Mouse (Mus musculus) erythroblast, embryonic 14.5 days (primary cell): Measurements from ENCODE around the gene Acly. TPM values are rescaled to one million over a fixed set of nuclear protein-coding genes. Genes with fewer than 3 reads are reported as not detected.

Experiments
- H3K27me3 ChIP-seq: 2 replicates; pipeline ENCODE4 v1.6.1; 2012; ENCODE audit warnings: inconsistent platforms; ENCODE audit not compliant: control insufficient read depth
- H3K36me3 ChIP-seq: 2 replicates; pipeline ENCODE4 v1.6.1; 2012; ENCODE audit warnings: mild to moderate bottlenecking, inconsistent platforms; ENCODE audit not compliant: control insufficient read depth
- H3K4me1 ChIP-seq: 2 replicates; pipeline ENCODE4 v1.6.1; 2012; ENCODE audit warnings: inconsistent platforms; ENCODE audit not compliant: control insufficient read depth
- H3K4me3 ChIP-seq: replicated peaks from 2 replicates; pipeline ENCODE3; 2012; ENCODE audit warnings: moderate library complexity, mild to moderate bottlenecking, inconsistent platforms
- H3K9me3 ChIP-seq: 2 replicates; pipeline ENCODE4 v1.6.1; 2012; ENCODE audit warnings: low read length, inconsistent platforms, mixed read lengths; ENCODE audit not compliant: control insufficient read depth
- GATA1 ChIP-seq: IDR thresholded peaks from 2 replicates; pipeline ENCODE4 v1.6.1; 2012; ENCODE audit warnings: low read length, inconsistent platforms, mixed read lengths
- TAL1 ChIP-seq: IDR thresholded peaks from 3 replicates; pipeline ENCODE4 v1.6.1; 2012; ENCODE audit warnings: low read length, inconsistent platforms, mixed read lengths
- polyA plus RNA-seq: library from polyadenylated mRNA; stranded (reverse); fragments of >175 nt; gene quantifications from 2 replicates; pipeline ENCODE4 v1.2.3, GENCODE M21; 2012

Acly gene
- polyA plus RNA-seq, 1 experiment, result 0.46 TPM

DNA sequence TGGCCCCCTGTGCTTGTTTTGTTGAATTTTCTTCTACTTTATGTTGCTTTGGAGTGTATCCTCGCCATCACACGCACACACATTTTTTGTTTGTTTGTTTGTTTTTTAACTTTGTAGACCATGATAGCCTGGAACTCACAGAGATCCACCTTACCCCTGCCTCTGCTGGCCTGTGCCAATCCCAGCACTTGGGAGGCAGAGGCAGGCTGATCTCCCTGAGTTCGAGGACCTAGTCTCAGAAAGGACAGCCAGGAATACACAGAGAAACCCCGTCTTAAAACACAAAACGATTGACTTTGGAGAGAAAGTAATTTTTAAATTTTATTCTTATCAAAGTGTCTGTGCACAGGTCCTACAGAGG, 54.9 kb downstream of the Acly start:
- no peaks in the 10 kb centered on the region for H3K9me3 ChIP-seq
- H3K27me3 ChIP-seq, result no peaks in the 10 kb centered on the region
- H3K4me1 ChIP-seq, result peaks cover 35% of the 10 kb centered on the region
- H3K4me3 ChIP-seq, result peak overlapping the region; percentile 79
- TF ChIP-seq GATA1, result no peak
- no peak for TF ChIP-seq TAL1
- H3K36me3 ChIP-seq, result peaks cover 31% of the 10 kb centered on the region

- TF ChIP-seq TAL1, result no peak
- TF ChIP-seq GATA1, result no peak
- Histone ChIP-seq H3K27me3 (no peaks in the 10 kb centered on the region), H3K4me1 (peaks cover 35% of the 10 kb centered on the region), H3K4me3 (peak within 1 kb of the TSS; percentile 79), H3K36me3 (peaks cover 31% of the 10 kb centered on the region), H3K9me3 (no peaks in the 10 kb centered on the region)
These were observed 55.4 kb downstream of the Acly start, which contains the start of gene Klhl11 for GRCm38 (mm10) chr11:100472197-100472934. Gene Klhl11 (minus strand): TSS chr11:100472741.

- peaks cover 32% of the 10 kb centered on the region for H3K36me3 ChIP-seq
- no peaks in the 10 kb centered on the region for H3K9me3 ChIP-seq
- no peaks in the 10 kb centered on the region for H3K27me3 ChIP-seq
- peaks cover 39% of the 10 kb centered on the region for H3K4me1 ChIP-seq
- TF ChIP-seq TAL1 (no peak), GATA1 (no peak)
- peak overlapping the region; percentile 79 for H3K4me3 ChIP-seq
These were observed 56.2 kb downstream of the Acly start for GRCm38 (mm10) chr11:100471352-100472196.

GRCm38 (mm10) chr11:100465833-100466232, 62.0 kb downstream of the Acly start:
- Histone ChIP-seq H3K4me1 (peaks cover 29% of the 10 kb centered on the region), H3K4me3 (no peak overlapping the region), H3K27me3 (no peaks in the 10 kb centered on the region), H3K36me3 (peaks cover 54% of the 10 kb centered on the region), H3K9me3 (no peaks in the 10 kb centered on the region)
- no peak for TF ChIP-seq TAL1
- no peak for TF ChIP-seq GATA1

DNA sequence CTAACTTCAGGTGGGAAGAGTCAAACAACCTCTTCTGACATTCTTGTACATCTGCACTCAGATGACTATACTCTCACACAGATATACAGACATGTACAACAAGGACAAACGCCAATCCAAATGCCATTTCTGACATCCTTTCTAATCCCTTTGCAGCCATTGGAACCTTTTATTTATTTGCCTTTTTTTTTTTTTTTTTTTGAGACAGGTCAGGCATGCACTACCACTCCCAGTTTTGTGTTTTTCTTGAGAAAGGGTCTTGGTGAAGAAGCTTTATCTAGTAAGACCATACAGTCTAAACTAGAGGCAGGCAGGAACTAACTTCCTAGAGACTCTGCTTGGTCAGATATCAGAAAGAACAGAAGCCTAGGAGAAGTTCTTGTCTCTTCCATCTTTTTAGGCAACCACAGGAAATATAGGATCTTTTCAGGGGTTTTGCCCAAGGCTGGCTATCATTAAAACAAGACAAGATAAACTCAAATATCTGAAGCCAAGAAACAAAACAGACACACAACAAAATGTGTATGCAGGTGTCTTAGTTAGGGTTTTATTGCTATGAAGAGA, 62.5 kb downstream of the Acly start:
- no peak for TF ChIP-seq TAL1
- no peak for TF ChIP-seq GATA1
- Histone ChIP-seq H3K9me3 (no peaks in the 10 kb centered on the region), H3K36me3 (peaks cover 57% of the 10 kb centered on the region), H3K4me1 (peaks cover 24% of the 10 kb centered on the region), H3K4me3 (no peak overlapping the region), H3K27me3 (no peaks in the 10 kb centered on the region)

- no peaks in the 10 kb centered on the region for H3K27me3 ChIP-seq
- peaks cover 58% of the 10 kb centered on the region for H3K36me3 ChIP-seq
- H3K4me3 ChIP-seq, result no peak overlapping the region
- peaks cover 15% of the 10 kb centered on the region for H3K4me1 ChIP-seq
- TF ChIP-seq GATA1 (no peak), TAL1 (no peak)
- H3K9me3 ChIP-seq, result no peaks in the 10 kb centered on the region
These were observed 65.1 kb downstream of the Acly start for GRCm38 (mm10) chr11:100462699-100463098.

DNA sequence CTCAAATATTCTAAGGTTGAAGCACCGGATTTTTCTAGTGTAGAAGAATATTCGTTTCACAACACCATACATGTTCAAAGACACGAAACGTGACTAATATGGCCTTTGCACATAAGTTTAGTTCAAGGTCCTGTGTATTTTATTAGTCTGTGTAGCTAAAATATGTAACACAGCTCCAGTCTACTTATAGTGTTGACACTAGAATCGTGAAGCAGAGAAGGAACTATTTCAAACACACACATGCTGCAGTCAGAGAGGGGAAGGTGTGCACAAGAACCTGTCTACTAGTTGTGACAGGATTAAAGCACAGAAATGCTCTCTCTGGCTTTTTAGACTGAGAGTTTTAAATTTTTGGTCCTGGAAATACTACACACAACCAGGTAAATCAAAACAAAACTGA, 70.1 kb downstream of the Acly start:
- Histone ChIP-seq H3K27me3 (no peaks in the 10 kb centered on the region), H3K36me3 (peaks cover 51% of the 10 kb centered on the region), H3K4me3 (no peak overlapping the region), H3K9me3 (no peaks in the 10 kb centered on the region), H3K4me1 (no peaks in the 10 kb centered on the region)
- TF ChIP-seq TAL1 (no peak), GATA1 (no peak)

- Histone ChIP-seq H3K4me3 (no peak overlapping the region), H3K27me3 (no peaks in the 10 kb centered on the region), H3K4me1 (no peaks in the 10 kb centered on the region), H3K9me3 (no peaks in the 10 kb centered on the region), H3K36me3 (peaks cover 47% of the 10 kb centered on the region)
- TF ChIP-seq GATA1 (no peak), TAL1 (no peak)
These were observed 70.6 kb downstream of the Acly start for GRCm38 (mm10) chr11:100457247-100457646.

DNA sequence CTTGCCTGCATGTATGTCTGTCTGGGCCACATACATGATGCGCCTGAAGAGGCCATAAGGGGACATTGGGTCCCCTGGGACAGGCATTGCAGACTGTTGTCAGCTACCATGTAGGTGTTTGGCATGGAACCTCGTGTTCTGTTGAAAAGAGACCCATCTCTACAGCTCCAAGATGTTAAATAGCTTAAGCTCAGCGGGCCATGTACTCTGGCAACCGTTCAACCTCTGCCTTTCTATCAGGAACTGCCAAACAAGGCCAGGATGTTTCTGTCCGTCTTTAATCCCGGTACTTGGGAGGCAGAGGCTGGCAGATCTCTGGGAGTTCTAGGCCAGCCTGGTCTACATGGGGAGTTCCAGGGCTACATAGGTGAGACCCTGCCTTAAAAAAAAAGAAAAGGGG, 85.2 kb downstream of the Acly start:
- Histone ChIP-seq H3K4me1 (peaks cover 23% of the 10 kb centered on the region), H3K4me3 (no peak overlapping the region), H3K27me3 (no peaks in the 10 kb centered on the region), H3K36me3 (no peaks in the 10 kb centered on the region), H3K9me3 (no peaks in the 10 kb centered on the region)
- no peak for TF ChIP-seq TAL1
